In genomic region chr5:137293282-137293681, GRCm38 (mm10) we compare ENCODE assay signal across 7 mouse cellular contexts. TPM values are rescaled to one million over a fixed set of nuclear protein-coding genes. Genes with fewer than 3 reads are reported as not detected.
DNase-seq lines count a peak whose midpoint lies in the region; ATAC-seq and TF ChIP-seq lines count a peak whose summit lies in the region.

No protein-coding gene starts in this region.

- H3K4me3 ChIP-seq in hindbrain, postnatal 0 days (ENCODE audit: low read length) = peak overlapping the region; percentile 53

- H3K4me1 ChIP-seq in hindbrain, postnatal 0 days (ENCODE audit: insufficient read depth, low read length) = peaks cover 6% of the 10 kb centered on the region; the same call in 1 of the 2 replicates

- TF ChIP-seq CTCF in hindbrain, postnatal 0 days (IDR thresholded peaks at IDR 0.05; ENCODE audit: low read depth) = peak; percentile 45

- intact Hi-C loops in left cerebral cortex, postnatal 36 days (cut with DNase I) = loop anchor here (5.0 kb wide), 1 partner anchor 261 kb away; no protein-coding TSS in a partner anchor

- peak overlapping the region; percentile 88 for H3K27ac ChIP-seq in hindbrain, postnatal 0 days

- 0% methylated on average over 15 of the region's 15 CpGs for WGBS in hindbrain, postnatal 0 days

- peak overlapping the region; percentile 95 for H3K4me2 ChIP-seq in hindbrain, postnatal 0 days (ENCODE audit: low read depth, low read length)

- peak overlapping the region; percentile 76 for H3K9ac ChIP-seq in hindbrain, postnatal 0 days (replicated peaks; ENCODE audit: low read length)

- H3K9me3 ChIP-seq in hindbrain, postnatal 0 days (ENCODE audit: low read length) = no peaks in the 10 kb centered on the region

- H3K27me3 ChIP-seq in hindbrain, postnatal 0 days (ENCODE audit: insufficient read depth, low read length) = no peaks in the 10 kb centered on the region

- peaks cover 30% of the 10 kb centered on the region for H3K36me3 ChIP-seq in hindbrain, postnatal 0 days (ENCODE audit: insufficient read depth, low read length)

- peak; percentile 37 for ATAC-seq in activated CD4-positive, CD25-positive, alpha-beta regulatory T cell, adult 4 months
- no peak for ATAC-seq in hindbrain, postnatal 0 days
- ATAC-seq in megakaryocyte-erythroid progenitor cell, adult 5-6 weeks (replicated peaks; ENCODE audit: low FRiP score, low TSS enrichment, poor library complexity, severe bottlenecking) = peak; percentile 16

- peak; percentile 85 to 91 for DNase-seq in cerebellum, postnatal 25 days
- peak; percentile 66 to 67 for DNase-seq in gastrocnemius, adult 8-10 months (ENCODE audit: low spot score in 2 of 2)
- DNase-seq in hindbrain, postnatal 0 days (ENCODE audit: low spot score) = peak; percentile 66
- peak; percentile 75 to 83 for DNase-seq in left cerebral cortex, postnatal 36 days (ENCODE audit: low spot score in 2 of 2)
- DNase-seq in skeletal muscle tissue, adult 2 months (ENCODE audit: low read depth, low spot score) = peak; percentile 57

RNA-seq across cellular contexts. Expression of gene Ufsp1, which starts 1.1 kb away (rescaled TPM):
- polyA plus RNA-seq in activated CD4-positive, CD25-positive, alpha-beta regulatory T cell, adult 4 months (2017; shearing (Covaris generic)) = 1 to 10 TPM in 1 of 2 experiments, not detected in 1; 1.7 TPM
- 10 to 100 TPM; 14.6 to 22.7 (median 19.1) TPM for total RNA-seq in gastrocnemius, adult 8-10 months (2022)
- total RNA-seq in hindbrain, postnatal 0 days (2014; rRNA removed) = 35.5 TPM in 2 replicates
- 32.1 and 33.3 TPM in 2 replicates for polyA plus RNA-seq in hindbrain, postnatal 0 days (2015; fragmentation: Nextera tagmentation; extraction: Ambion mirVana)
- total RNA-seq in left cerebral cortex, postnatal 36 days (2021) = 10 to 100 TPM; 11.4 to 15.0 TPM
- 9.0 and 11.4 TPM in 2 replicates for total RNA-seq in megakaryocyte-erythroid progenitor cell, adult 5-6 weeks (2014; fragmentation: Nextera tagmentation)
- 5.2 and 6.0 TPM in 2 replicates for total RNA-seq in megakaryocyte-erythroid progenitor cell, adult 5-6 weeks (2017)

RNA-seq across cellular contexts. Expression of gene Ache, which starts 6.0 kb away (rescaled TPM):
- polyA plus RNA-seq in activated CD4-positive, CD25-positive, alpha-beta regulatory T cell, adult 4 months (2017; shearing (Covaris generic)) = not detected
- 10 to 100 TPM; 15.8 to 27.7 (median 20.1) TPM for total RNA-seq in gastrocnemius, adult 8-10 months (2022)
- total RNA-seq in hindbrain, postnatal 0 days (2014; rRNA removed) = 210 and 219 TPM in 2 replicates
- polyA plus RNA-seq in hindbrain, postnatal 0 days (2015; fragmentation: Nextera tagmentation; extraction: Ambion mirVana) = 151 and 157 TPM in 2 replicates
- 10 to 100 TPM; 60.1 to 64.5 TPM for total RNA-seq in left cerebral cortex, postnatal 36 days (2021)
- total RNA-seq in megakaryocyte-erythroid progenitor cell, adult 5-6 weeks (2014; fragmentation: Nextera tagmentation) = 20.4 and 22.8 TPM in 2 replicates
- total RNA-seq in megakaryocyte-erythroid progenitor cell, adult 5-6 weeks (2017) = 3.0 and 6.4 TPM in 2 replicates

RNA-seq across cellular contexts. Expression of gene Srrt, which starts 14.2 kb away (rescaled TPM):
- polyA plus RNA-seq in activated CD4-positive, CD25-positive, alpha-beta regulatory T cell, adult 4 months (2017; shearing (Covaris generic)) = 10 to 100 TPM; 65.0 to 75.8 TPM
- total RNA-seq in gastrocnemius, adult 8-10 months (2022) = 10 to 100 TPM; 30.0 to 37.2 (median 34.0) TPM
- 82.9 and 98.9 TPM in 2 replicates for total RNA-seq in hindbrain, postnatal 0 days (2014; rRNA removed)
- 55.5 and 57.0 TPM in 2 replicates for polyA plus RNA-seq in hindbrain, postnatal 0 days (2015; fragmentation: Nextera tagmentation; extraction: Ambion mirVana)
- total RNA-seq in left cerebral cortex, postnatal 36 days (2021) = 100 to 1,000 TPM; 132 to 230 TPM
- total RNA-seq in megakaryocyte-erythroid progenitor cell, adult 5-6 weeks (2014; fragmentation: Nextera tagmentation) = 308 and 381 TPM in 2 replicates
- 409 and 443 TPM in 2 replicates for total RNA-seq in megakaryocyte-erythroid progenitor cell, adult 5-6 weeks (2017)

RNA-seq across cellular contexts. Expression of gene Trip6, which starts 20.9 kb away (rescaled TPM):
- polyA plus RNA-seq in activated CD4-positive, CD25-positive, alpha-beta regulatory T cell, adult 4 months (2017; shearing (Covaris generic)) = 1 to 10 TPM; 1.3 to 1.5 TPM
- total RNA-seq in gastrocnemius, adult 8-10 months (2022) = 1 to 10 TPM; 1.4 to 3.9 (median 2.1) TPM
- 14.3 and 15.0 TPM in 2 replicates for total RNA-seq in hindbrain, postnatal 0 days (2014; rRNA removed)
- 13.9 and 15.5 TPM in 2 replicates for polyA plus RNA-seq in hindbrain, postnatal 0 days (2015; fragmentation: Nextera tagmentation; extraction: Ambion mirVana)
- total RNA-seq in left cerebral cortex, postnatal 36 days (2021) = 1 to 10 TPM; 3.5 to 5.1 TPM
- 21.8 and 27.9 TPM in 2 replicates for total RNA-seq in megakaryocyte-erythroid progenitor cell, adult 5-6 weeks (2014; fragmentation: Nextera tagmentation)
- 19.6 and 29.9 TPM in 2 replicates for total RNA-seq in megakaryocyte-erythroid progenitor cell, adult 5-6 weeks (2017)

RNA-seq across cellular contexts. Expression of gene Slc12a9, which starts 40.1 kb away (rescaled TPM):
- polyA plus RNA-seq in activated CD4-positive, CD25-positive, alpha-beta regulatory T cell, adult 4 months (2017; shearing (Covaris generic)) = 10 to 100 TPM in 1 of 2 experiments, 1 to 10 TPM in 1; 7.8 to 10.1 TPM
- total RNA-seq in gastrocnemius, adult 8-10 months (2022) = 1 to 10 TPM; 1.7 to 3.6 (median 1.9) TPM
- 32.6 and 41.3 TPM in 2 replicates for total RNA-seq in hindbrain, postnatal 0 days (2014; rRNA removed)
- 27.3 and 27.6 TPM in 2 replicates for polyA plus RNA-seq in hindbrain, postnatal 0 days (2015; fragmentation: Nextera tagmentation; extraction: Ambion mirVana)
- 10 to 100 TPM; 21.1 to 25.2 TPM for total RNA-seq in left cerebral cortex, postnatal 36 days (2021)
- 2.2 and 3.0 TPM in 2 replicates for total RNA-seq in megakaryocyte-erythroid progenitor cell, adult 5-6 weeks (2014; fragmentation: Nextera tagmentation)
- total RNA-seq in megakaryocyte-erythroid progenitor cell, adult 5-6 weeks (2017) = 1.1 and 3.3 TPM in 2 replicates
